Mouse (Mus musculus): ENCODE data around the gene Gna14.

- TF ChIP-seq MAFK (IDR thresholded peaks at IDR 0.05; ENCODE audit: borderline replicate concordance, low read depth, low read length) (no peak), CHD2 (IDR thresholded peaks at IDR 0.05; ENCODE audit: low read length) (no peak; the same call in 1 of the 2 replicates), GATA1 (IDR thresholded peaks at IDR 0.05; ENCODE audit: low read depth, low read length) (peak; percentile 96), SMC3 (IDR thresholded peaks at IDR 0.05; ENCODE audit: low read depth, low read length) (no peak)
Measured at GRCm38 (mm10) chr19:16482047-16482446, 46.5 kb downstream of the Gna14 start.
